Mouse (Mus musculus) liver (tissue): ENCODE measurements at regions not wholly inside any gene's neighbourhood (a gene's known extent, or its start where the extent isn't known, plus 50 kb on each side); places are given as distances from the start of the nearest gene placed in this dataset.

Source experiments
- DNase-seq: peaks from one replicate; pipeline ENCODE4 v3.0.0-alpha.2; 2020; ENCODE audit warnings: mixed read lengths

- no peak for DNase-seq
These were observed 173.4 kb upstream of the Ccdc122 start for GRCm38 (mm10) chr14:76863035-76863706.

- no peak for DNase-seq
These were observed 178.2 kb upstream of the Ccdc122 start for GRCm38 (mm10) chr14:76858396-76858795.

GRCm38 (mm10) chr14:76857196-76857773, 179.3 kb upstream of the Ccdc122 start:
- DNase-seq, result no peak

GRCm38 (mm10) chr14:76856591-76856990, 180.0 kb upstream of the Ccdc122 start:
- peak; percentile 43 for DNase-seq

- no peak for DNase-seq
These were observed 181.6 kb upstream of the Ccdc122 start for GRCm38 (mm10) chr14:76854965-76855364.

- peak; percentile 53 for DNase-seq
These were observed 184.9 kb upstream of the Ccdc122 start for GRCm38 (mm10) chr14:76851473-76852214.

GRCm38 (mm10) chr14:76850641-76851040, 185.9 kb upstream of the Ccdc122 start:
- DNase-seq, result no peak

- peak; percentile 51 for DNase-seq
These were observed 186.5 kb upstream of the Ccdc122 start for GRCm38 (mm10) chr14:76850051-76850450.

- DNase-seq, result no peak
These were observed 186.9 kb upstream of the Ccdc122 start for GRCm38 (mm10) chr14:76849636-76850035.

- no peak for DNase-seq
These were observed 187.5 kb upstream of the Ccdc122 start for GRCm38 (mm10) chr14:76849071-76849470.

GRCm38 (mm10) chr14:76845706-76846105, 190.9 kb upstream of the Ccdc122 start:
- peak; percentile 15 for DNase-seq

- no peak for DNase-seq
These were observed 191.9 kb upstream of the Ccdc122 start for GRCm38 (mm10) chr14:76844717-76845116.

GRCm38 (mm10) chr14:76837583-76838220, 198.9 kb upstream of the Ccdc122 start:
- DNase-seq, result peak; percentile 41

GRCm38 (mm10) chr14:76836926-76837516, 199.6 kb upstream of the Ccdc122 start:
- DNase-seq, result no peak

- DNase-seq, result no peak
These were observed 200.3 kb upstream of the Ccdc122 start for GRCm38 (mm10) chr14:76836271-76836670.

GRCm38 (mm10) chr14:76834084-76834483, 202.5 kb upstream of the Ccdc122 start:
- no peak for DNase-seq

- DNase-seq, result no peak
These were observed 207.4 kb upstream of the Ccdc122 start for GRCm38 (mm10) chr14:76829161-76829510.

- no peak for DNase-seq
These were observed 208.0 kb upstream of the Ccdc122 start for GRCm38 (mm10) chr14:76828453-76829160.

- no peak for DNase-seq
These were observed 212.5 kb upstream of the Ccdc122 start for GRCm38 (mm10) chr14:76824066-76824465.

- DNase-seq, result no peak
These were observed 213.7 kb upstream of the Ccdc122 start for GRCm38 (mm10) chr14:76822766-76823325.

- no peak for DNase-seq
These were observed 214.7 kb upstream of the Ccdc122 start for GRCm38 (mm10) chr14:76821892-76822291.

GRCm38 (mm10) chr14:76821484-76821883, 215.1 kb upstream of the Ccdc122 start:
- no peak for DNase-seq
